Mouse (Mus musculus): ENCODE data around the gene Nfic. TPM values are rescaled to one million over a fixed set of nuclear protein-coding genes. Genes with fewer than 3 reads are reported as not detected.
A peak's percentile ranks its signal among the peaks of the same experiment; 100 is the strongest.

Nfic gene
- polyA plus RNA-seq, 1 experiment from 2014 or later = 21.4 TPM

- WGBS = 4% methylated on average over 35 of the region's 35 CpGs
- Histone ChIP-seq H3K27ac (ENCODE audit: low read depth, low read length) (no peak overlapping the region), H3K4me1 (replicated peaks; ENCODE audit: control insufficient read depth, insufficient read depth, low read length) (peaks cover 7% of the 10 kb centered on the region; the same call in 1 of the 2 replicates), H3K4me3 (ENCODE audit: low read depth, low read length) (peak overlapping the region; percentile 44), H3K36me3 (ENCODE audit: control insufficient read depth, insufficient read depth, low read length) (0 out of 2 replicates have a peak, but pooled peaks cover 4% of the 10 kb centered on the region), H3K9ac (ENCODE audit: low read depth, low read length) (peak overlapping the region; percentile 43), H3K4me2 (peak overlapping the region; percentile 80), H3K27me3 (replicated peaks; ENCODE audit: control insufficient read depth, insufficient read depth, low read length) (peaks cover 47% of the 10 kb centered on the region), H3K9me3 (ENCODE audit: control insufficient read depth, low read length) (no peaks in the 10 kb centered on the region)
- no peak for ATAC-seq (replicated peaks; ENCODE audit: low FRiP score)
- no peak for DNase-seq (ENCODE audit: low spot score)
Measured at GRCm38 (mm10) chr10:81481605-81482532, 26.4 kb upstream of the Nfic start.

GRCm38 (mm10) chr10:81474461-81474860, 19.0 kb upstream of the Nfic start:
- no peak for DNase-seq (ENCODE audit: low spot score)
- no peak for ATAC-seq (replicated peaks; ENCODE audit: low FRiP score)
- Histone ChIP-seq H3K9ac (ENCODE audit: low read depth, low read length) (no peak overlapping the region), H3K4me2 (no peak overlapping the region), H3K9me3 (ENCODE audit: control insufficient read depth, low read length) (no peaks in the 10 kb centered on the region), H3K4me3 (ENCODE audit: low read depth, low read length) (no peak overlapping the region), H3K27me3 (replicated peaks; ENCODE audit: control insufficient read depth, insufficient read depth, low read length) (peaks cover 87% of the 10 kb centered on the region), H3K36me3 (ENCODE audit: control insufficient read depth, insufficient read depth, low read length) (no peaks in the 10 kb centered on the region), H3K4me1 (replicated peaks; ENCODE audit: control insufficient read depth, insufficient read depth, low read length) (no peaks in the 10 kb centered on the region), H3K27ac (ENCODE audit: low read depth, low read length) (no peak overlapping the region)
- WGBS = 71% methylated on average over 10 of the region's 10 CpGs

DNA sequence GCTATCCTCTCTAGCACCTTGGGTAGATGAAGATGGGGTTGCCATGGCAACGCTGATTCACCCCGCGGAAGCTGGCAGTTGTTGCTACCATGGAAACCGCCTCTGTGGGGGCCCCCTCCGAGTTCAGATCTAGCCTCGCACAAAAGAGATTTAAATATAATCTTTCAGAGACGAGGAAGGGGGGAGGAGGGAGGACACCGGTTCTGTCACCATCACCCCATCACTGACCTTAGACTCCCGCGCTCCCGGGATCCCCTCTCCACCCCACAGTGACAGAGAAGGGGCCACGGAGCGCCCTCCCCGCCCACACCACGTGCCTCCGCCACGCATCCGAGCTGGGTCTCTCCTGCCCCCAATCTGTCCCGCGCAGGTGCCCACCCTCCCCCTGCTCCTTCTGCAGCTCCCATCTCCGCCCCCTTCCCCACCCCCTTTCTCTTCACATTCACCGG, 17.6 kb upstream of the Nfic start:
- H3K9me3 ChIP-seq (ENCODE audit: control insufficient read depth, low read length) = no peaks in the 10 kb centered on the region
- H3K27ac ChIP-seq (ENCODE audit: low read depth, low read length) = no peak overlapping the region
- peaks cover 82% of the 10 kb centered on the region for H3K27me3 ChIP-seq (replicated peaks; ENCODE audit: control insufficient read depth, insufficient read depth, low read length)
- H3K36me3 ChIP-seq (ENCODE audit: control insufficient read depth, insufficient read depth, low read length) = no peaks in the 10 kb centered on the region
- no peak overlapping the region for H3K9ac ChIP-seq (ENCODE audit: low read depth, low read length)
- no peak overlapping the region for H3K4me3 ChIP-seq (ENCODE audit: low read depth, low read length)
- DNase-seq (ENCODE audit: low spot score) (no peak), ATAC-seq (replicated peaks; ENCODE audit: low FRiP score) (no peak)
- no peaks in the 10 kb centered on the region for H3K4me1 ChIP-seq (replicated peaks; ENCODE audit: control insufficient read depth, insufficient read depth, low read length)
- WGBS = 4% methylated on average over 22 of the region's 22 CpGs
- no peak overlapping the region for H3K4me2 ChIP-seq

DNA sequence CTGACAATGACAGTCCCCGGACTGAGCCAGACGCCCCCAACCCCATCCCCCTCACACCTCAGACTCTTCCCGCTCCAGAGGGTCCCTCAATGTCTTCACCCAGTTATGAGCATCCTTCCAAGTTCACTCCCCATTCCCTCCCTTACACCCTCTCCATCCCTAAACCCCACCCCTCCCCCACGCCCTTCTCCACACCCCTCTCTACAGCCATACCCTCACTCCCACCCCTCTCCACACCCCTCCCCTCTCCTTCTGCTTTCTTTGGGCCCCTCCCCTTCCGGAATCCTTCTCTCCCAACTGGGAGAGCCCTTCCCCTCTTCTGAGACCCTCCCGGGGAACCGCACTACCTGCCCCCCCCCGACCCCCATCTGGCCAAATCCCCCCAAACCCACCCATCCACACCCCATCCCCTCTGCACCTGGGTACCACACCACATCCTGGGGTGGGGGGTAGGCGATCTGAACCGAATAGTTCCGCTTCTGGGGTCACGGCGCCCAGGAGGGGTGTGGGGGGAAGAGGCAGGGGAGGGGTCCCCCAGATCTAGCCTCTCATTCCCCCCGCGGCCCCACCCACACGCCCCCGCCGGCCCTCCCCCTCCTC, 17.1 kb upstream of the Nfic start:
- H3K9me3 ChIP-seq (ENCODE audit: control insufficient read depth, low read length) = no peaks in the 10 kb centered on the region
- H3K36me3 ChIP-seq (ENCODE audit: control insufficient read depth, insufficient read depth, low read length) = no peaks in the 10 kb centered on the region
- ATAC-seq (replicated peaks; ENCODE audit: low FRiP score) (no peak), DNase-seq (ENCODE audit: low spot score) (no peak)
- H3K4me3 ChIP-seq (ENCODE audit: low read depth, low read length) = no peak overlapping the region
- H3K27me3 ChIP-seq (replicated peaks; ENCODE audit: control insufficient read depth, insufficient read depth, low read length) = peaks cover 83% of the 10 kb centered on the region
- H3K4me1 ChIP-seq (replicated peaks; ENCODE audit: control insufficient read depth, insufficient read depth, low read length) = no peaks in the 10 kb centered on the region
- no peak overlapping the region for H3K9ac ChIP-seq (ENCODE audit: low read depth, low read length)
- H3K27ac ChIP-seq (ENCODE audit: low read depth, low read length) = no peak overlapping the region
- 10% methylated on average over 14 of the region's 18 CpGs for WGBS
- H3K4me2 ChIP-seq = no peak overlapping the region

- Histone ChIP-seq H3K27ac (ENCODE audit: low read depth, low read length) (no peak overlapping the region), H3K4me3 (ENCODE audit: low read depth, low read length) (no peak overlapping the region), H3K9ac (ENCODE audit: low read depth, low read length) (no peak overlapping the region), H3K4me1 (replicated peaks; ENCODE audit: control insufficient read depth, insufficient read depth, low read length) (no peaks in the 10 kb centered on the region), H3K9me3 (ENCODE audit: control insufficient read depth, low read length) (no peaks in the 10 kb centered on the region), H3K36me3 (ENCODE audit: control insufficient read depth, insufficient read depth, low read length) (no peaks in the 10 kb centered on the region), H3K4me2 (no peak overlapping the region), H3K27me3 (replicated peaks; ENCODE audit: control insufficient read depth, insufficient read depth, low read length) (peaks cover 88% of the 10 kb centered on the region)
- WGBS = 35% methylated on average over 18 of the region's 18 CpGs
- DNase-seq (ENCODE audit: low spot score) (no peak), ATAC-seq (replicated peaks; ENCODE audit: low FRiP score) (no peak)
Measured at GRCm38 (mm10) chr10:81470454-81470853, 15.0 kb upstream of the Nfic start.

DNA sequence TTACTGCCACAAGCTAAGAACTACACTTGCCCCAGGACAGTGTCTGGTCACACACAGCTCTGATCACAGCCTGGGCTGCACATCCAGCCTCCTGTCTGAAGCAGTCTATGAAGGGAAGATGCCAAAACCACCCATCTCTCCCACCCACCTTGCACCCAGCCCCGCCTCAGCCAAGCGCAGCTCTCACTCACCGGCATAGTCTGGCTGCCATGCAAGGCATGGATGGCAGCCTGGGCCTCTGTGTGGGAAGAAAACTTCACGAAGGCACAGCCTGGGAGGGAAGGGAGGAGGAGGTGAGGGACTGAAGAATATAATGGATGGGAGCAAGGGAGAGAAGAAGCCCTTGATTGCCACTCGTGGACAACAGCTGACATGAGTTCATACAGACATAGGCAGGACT, 13.8 kb upstream of the Nfic start:
- no peak overlapping the region for H3K4me3 ChIP-seq (ENCODE audit: low read depth, low read length)
- WGBS = 71% methylated on average over 5 of the region's 5 CpGs
- DNase-seq (ENCODE audit: low spot score) (no peak), ATAC-seq (replicated peaks; ENCODE audit: low FRiP score) (no peak)
- no peak overlapping the region for H3K27ac ChIP-seq (ENCODE audit: low read depth, low read length)
- peaks cover 87% of the 10 kb centered on the region for H3K27me3 ChIP-seq (replicated peaks; ENCODE audit: control insufficient read depth, insufficient read depth, low read length)
- H3K9ac ChIP-seq (ENCODE audit: low read depth, low read length) = no peak overlapping the region
- no peaks in the 10 kb centered on the region for H3K9me3 ChIP-seq (ENCODE audit: control insufficient read depth, low read length)
- no peaks in the 10 kb centered on the region for H3K36me3 ChIP-seq (ENCODE audit: control insufficient read depth, insufficient read depth, low read length)
- peaks cover 7% of the 10 kb centered on the region for H3K4me1 ChIP-seq (replicated peaks; ENCODE audit: control insufficient read depth, insufficient read depth, low read length)
- H3K4me2 ChIP-seq = no peak overlapping the region

DNA sequence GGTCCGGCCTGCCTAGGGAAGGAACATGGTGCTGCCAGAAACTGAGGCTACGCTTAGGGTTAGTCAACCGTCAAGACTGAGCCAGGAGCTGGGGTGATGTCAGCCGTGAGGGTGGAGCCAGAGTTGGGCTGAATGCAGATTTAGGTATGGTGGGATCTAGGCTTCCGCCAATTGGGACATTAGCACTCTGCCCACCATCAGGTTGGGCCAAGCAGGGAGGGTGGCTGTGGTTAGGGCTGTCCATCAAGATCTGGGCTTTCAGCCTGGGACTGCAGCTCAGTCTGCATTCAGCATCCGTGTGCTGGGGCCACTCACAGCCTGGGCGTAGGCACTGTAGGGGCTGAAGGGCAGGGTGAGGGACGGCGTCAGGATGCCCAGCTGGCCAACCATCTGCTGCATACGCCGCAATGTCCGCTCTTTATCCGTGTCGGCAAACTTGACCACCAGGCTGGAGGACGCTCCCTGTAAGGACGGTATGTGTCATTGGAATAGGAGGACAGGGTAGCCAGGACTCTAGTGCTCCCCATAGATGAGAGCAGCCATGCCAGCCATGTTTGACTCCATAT, 12.3 kb upstream of the Nfic start:
- Histone ChIP-seq H3K27me3 (replicated peaks; ENCODE audit: control insufficient read depth, insufficient read depth, low read length) (peaks cover 87% of the 10 kb centered on the region), H3K9ac (ENCODE audit: low read depth, low read length) (no peak overlapping the region), H3K9me3 (ENCODE audit: control insufficient read depth, low read length) (no peaks in the 10 kb centered on the region), H3K4me3 (ENCODE audit: low read depth, low read length) (no peak overlapping the region), H3K4me1 (replicated peaks; ENCODE audit: control insufficient read depth, insufficient read depth, low read length) (peaks cover 11% of the 10 kb centered on the region), H3K36me3 (ENCODE audit: control insufficient read depth, insufficient read depth, low read length) (no peaks in the 10 kb centered on the region), H3K4me2 (no peak overlapping the region), H3K27ac (ENCODE audit: low read depth, low read length) (no peak overlapping the region)
- ATAC-seq (replicated peaks; ENCODE audit: low FRiP score) = no peak
- no peak for DNase-seq (ENCODE audit: low spot score)
- WGBS = 75% methylated on average over 16 of the region's 16 CpGs

GRCm38 (mm10) chr10:81466881-81467280, 11.4 kb upstream of the Nfic start:
- Histone ChIP-seq H3K4me3 (ENCODE audit: low read depth, low read length) (no peak overlapping the region), H3K9me3 (ENCODE audit: control insufficient read depth, low read length) (no peaks in the 10 kb centered on the region), H3K9ac (ENCODE audit: low read depth, low read length) (no peak overlapping the region), H3K4me2 (no peak overlapping the region), H3K27ac (ENCODE audit: low read depth, low read length) (no peak overlapping the region), H3K4me1 (replicated peaks; ENCODE audit: control insufficient read depth, insufficient read depth, low read length) (peaks cover 14% of the 10 kb centered on the region), H3K27me3 (replicated peaks; ENCODE audit: control insufficient read depth, insufficient read depth, low read length) (peaks cover 87% of the 10 kb centered on the region), H3K36me3 (ENCODE audit: control insufficient read depth, insufficient read depth, low read length) (no peaks in the 10 kb centered on the region)
- DNase-seq (ENCODE audit: low spot score) (no peak), ATAC-seq (replicated peaks; ENCODE audit: low FRiP score) (no peak)
- WGBS = 56% methylated on average over 14 of the region's 14 CpGs
